Mouse (Mus musculus): Measurements from ENCODE around the gene Usf3.
A peak's percentile ranks its signal among the peaks of the same experiment; 100 is the strongest.

The Usf3 gene

GRCm38 (mm10) chr16:44175001-44175400, 2.0 kb downstream of the Usf3 start:
- DNase-seq: no peak

GRCm38 (mm10) chr16:44176511-44176910, 3.5 kb downstream of the Usf3 start:
- DNase-seq: no peak

GRCm38 (mm10) chr16:44178555-44178954, 5.5 kb downstream of the Usf3 start:
- no peak for DNase-seq

- no peak for DNase-seq
These were observed 9.6 kb downstream of the Usf3 start for GRCm38 (mm10) chr16:44182597-44182996.

- no peak for DNase-seq
These were observed 11.7 kb downstream of the Usf3 start for GRCm38 (mm10) chr16:44184769-44185168.

GRCm38 (mm10) chr16:44187172-44187571, 14.1 kb downstream of the Usf3 start:
- no peak for DNase-seq

GRCm38 (mm10) chr16:44188766-44189165, 15.7 kb downstream of the Usf3 start:
- no peak for DNase-seq

GRCm38 (mm10) chr16:44190032-44190431, 17.0 kb downstream of the Usf3 start:
- DNase-seq: no peak

GRCm38 (mm10) chr16:44190968-44191367, 17.9 kb downstream of the Usf3 start:
- DNase-seq: no peak

- DNase-seq: no peak
These were observed 26.1 kb downstream of the Usf3 start for GRCm38 (mm10) chr16:44199066-44199703.

- no peak for DNase-seq
These were observed 27.1 kb downstream of the Usf3 start for GRCm38 (mm10) chr16:44200146-44200545.

- DNase-seq: no peak
These were observed 31.3 kb downstream of the Usf3 start for GRCm38 (mm10) chr16:44204331-44204730.

GRCm38 (mm10) chr16:44205973-44206372, 32.9 kb downstream of the Usf3 start:
- DNase-seq: no peak

GRCm38 (mm10) chr16:44210156-44211053, 37.4 kb downstream of the Usf3 start:
- DNase-seq: no peak

GRCm38 (mm10) chr16:44211054-44211414, 38.0 kb downstream of the Usf3 start:
- no peak for DNase-seq

- no peak for DNase-seq
These were observed 39.7 kb downstream of the Usf3 start for GRCm38 (mm10) chr16:44212703-44213102.

GRCm38 (mm10) chr16:44215513-44215912, 42.5 kb downstream of the Usf3 start:
- no peak for DNase-seq

- DNase-seq: no peak
These were observed 43.4 kb downstream of the Usf3 start for GRCm38 (mm10) chr16:44216417-44216816.

GRCm38 (mm10) chr16:44221463-44221862, 48.4 kb downstream of the Usf3 start:
- no peak for DNase-seq

- DNase-seq: no peak
These were observed 53.8 kb downstream of the Usf3 start for GRCm38 (mm10) chr16:44226706-44227291.

GRCm38 (mm10) chr16:44233019-44233418, 60.0 kb downstream of the Usf3 start:
- no peak for DNase-seq

- peak; percentile 41 for DNase-seq
These were observed 64.8 kb downstream of the Usf3 start for GRCm38 (mm10) chr16:44237836-44238235.

- DNase-seq: peak; percentile 49
These were observed 65.8 kb downstream of the Usf3 start for GRCm38 (mm10) chr16:44238835-44239263.

- DNase-seq: no peak
These were observed 67.4 kb downstream of the Usf3 start for GRCm38 (mm10) chr16:44240406-44240805.

Measured in right cerebral cortex, postnatal 25 days (tissue).